Mouse (Mus musculus): ENCODE measurements around the gene Gmeb1. TPM values are rescaled to one million over a fixed set of nuclear protein-coding genes. Genes with fewer than 3 reads are reported as not detected.
A peak's percentile ranks its signal among the peaks of the same experiment; 100 is the strongest.
"Not testable (repeated sequence)": the region's sequence is repeated elsewhere in the genome, so short reads cannot be mapped to it uniquely, and the experiment has no call there.

Gene Gmeb1
- polyA plus RNA-seq, 1 experiment from 2014 or later, result 13.2 TPM

DNA sequence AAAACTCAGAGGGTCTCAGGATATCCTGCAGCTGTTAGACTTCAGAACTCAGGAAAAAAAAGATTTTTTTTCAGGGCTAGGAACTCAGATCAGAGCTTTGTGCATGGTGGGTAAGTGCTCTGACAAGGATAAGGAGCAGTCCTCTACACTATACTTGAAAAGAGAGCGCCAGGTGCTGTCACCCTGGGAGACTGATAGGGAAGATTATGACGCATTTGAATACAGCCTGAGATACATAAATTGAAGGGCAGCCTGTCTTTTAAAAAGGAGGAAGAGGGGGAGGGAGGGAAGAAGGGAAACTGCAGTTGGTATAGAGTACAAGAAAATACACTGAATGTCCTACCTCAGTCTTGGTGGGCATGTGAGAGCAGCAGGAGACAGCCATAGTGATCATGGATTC lies 7.8 kb downstream of the Gmeb1 start:
- H3K4me3 ChIP-seq (replicated peaks), result no peak overlapping the region
- H3K36me3 ChIP-seq (replicated peaks), result peaks cover 38% of the 10 kb centered on the region
- no peak overlapping the region for H3K4me2 ChIP-seq
- 28% methylated on average over 2 of the region's 2 CpGs for WGBS (ENCODE audit: insufficient replicate concordance)
- peaks cover 39% of the 10 kb centered on the region for H3K4me1 ChIP-seq (replicated peaks)
- H3K9me3 ChIP-seq (replicated peaks), result no peaks in the 10 kb centered on the region
- no peak overlapping the region for H3K9ac ChIP-seq
- peak; percentile 15; the same call in 1 of the 2 replicates for ATAC-seq (ENCODE audit: insufficient read depth)
- H3K27me3 ChIP-seq, result no peaks in the 10 kb centered on the region
- no peak overlapping the region for H3K27ac ChIP-seq (replicated peaks)

DNA sequence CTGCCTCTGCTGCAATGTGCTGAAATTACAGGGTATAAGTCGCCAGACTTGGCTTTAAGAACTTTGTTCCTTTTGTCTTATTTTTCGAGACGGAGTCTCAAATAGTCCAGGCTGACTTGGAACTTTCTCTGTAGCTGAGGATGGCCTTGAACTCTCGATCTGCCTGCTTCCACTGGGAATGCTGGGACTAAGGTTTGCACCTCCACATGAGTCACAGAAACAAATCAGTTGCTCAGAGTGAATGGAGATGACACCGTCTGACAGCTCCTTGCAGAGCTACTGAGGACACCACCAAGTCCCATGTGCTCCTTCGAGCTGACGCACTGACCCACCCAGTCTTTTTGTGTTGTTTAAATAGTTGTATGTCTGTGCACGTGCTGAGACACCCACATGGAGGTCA lies 8.3 kb downstream of the Gmeb1 start:
- ATAC-seq (ENCODE audit: insufficient read depth), result no peak
- no peak overlapping the region for H3K4me3 ChIP-seq (replicated peaks)
- H3K4me1 ChIP-seq (replicated peaks), result peaks cover 34% of the 10 kb centered on the region
- no peak overlapping the region for H3K27ac ChIP-seq (replicated peaks)
- peaks cover 40% of the 10 kb centered on the region for H3K36me3 ChIP-seq (replicated peaks)
- H3K4me2 ChIP-seq, result no peak overlapping the region
- no peaks in the 10 kb centered on the region for H3K27me3 ChIP-seq
- no peak overlapping the region for H3K9ac ChIP-seq
- 79% methylated on average over 8 of the region's 8 CpGs for WGBS (ENCODE audit: insufficient replicate concordance)
- H3K9me3 ChIP-seq (replicated peaks), result no peaks in the 10 kb centered on the region

DNA sequence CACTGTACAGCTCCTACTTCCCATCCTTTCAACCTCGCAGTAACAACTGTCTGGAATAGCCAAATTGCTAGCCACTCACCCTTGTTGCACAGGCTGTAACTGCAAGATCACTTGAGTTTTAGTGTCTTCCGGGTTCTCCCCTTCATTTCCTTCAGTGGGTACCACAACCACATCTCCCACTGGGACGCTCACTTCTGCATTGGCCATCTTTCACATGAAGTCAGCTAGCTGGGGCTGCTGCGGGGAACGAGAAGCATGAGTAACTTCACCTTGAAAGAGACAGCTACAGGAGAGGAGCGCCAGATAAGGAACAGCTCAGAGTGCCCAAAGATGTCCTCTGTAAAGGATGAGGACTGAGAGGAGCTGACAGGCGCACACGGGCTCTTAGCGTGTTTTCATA lies 9.8 kb downstream of the Gmeb1 start:
- Histone ChIP-seq H3K27me3 (no peaks in the 10 kb centered on the region), H3K4me3 (replicated peaks) (no peak overlapping the region), H3K4me2 (no peak overlapping the region), H3K27ac (replicated peaks) (no peak overlapping the region), H3K36me3 (replicated peaks) (peaks cover 50% of the 10 kb centered on the region), H3K9ac (no peak overlapping the region), H3K9me3 (replicated peaks) (no peaks in the 10 kb centered on the region), H3K4me1 (replicated peaks) (peaks cover 39% of the 10 kb centered on the region)
- 70% methylated on average over 9 of the region's 9 CpGs for WGBS (ENCODE audit: insufficient replicate concordance)
- ATAC-seq (ENCODE audit: insufficient read depth), result no peak

DNA sequence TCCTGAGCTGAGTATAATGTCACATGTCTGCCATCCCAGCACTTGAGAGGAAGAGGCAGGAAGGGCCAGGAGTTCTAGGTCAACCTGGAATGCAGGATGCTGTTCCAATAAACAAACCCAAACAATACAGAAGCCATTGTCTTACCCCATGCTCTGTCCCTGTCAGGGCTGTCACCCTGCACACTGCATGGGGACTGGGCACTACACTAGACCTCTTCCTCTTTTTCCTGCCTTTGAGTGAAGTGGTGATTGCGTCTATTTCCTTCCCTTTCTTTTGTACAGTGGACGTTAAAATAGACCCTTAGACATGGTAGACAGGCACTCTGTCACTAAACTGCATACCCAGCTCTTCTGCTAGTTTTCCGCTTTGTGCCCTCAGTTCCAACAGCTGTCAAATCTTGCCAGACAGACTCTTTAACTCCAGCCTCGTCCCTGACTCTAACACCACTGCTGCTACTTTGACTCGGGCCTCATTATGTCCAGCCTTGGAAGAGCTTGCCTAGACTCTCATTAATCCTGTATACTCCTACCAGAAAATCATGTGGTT lies 13.9 kb downstream of the Gmeb1 start:
- Histone ChIP-seq H3K4me2 (peak overlapping the region; percentile 3; the same call in 1 of the 2 replicates), H3K36me3 (replicated peaks) (peaks cover 85% of the 10 kb centered on the region), H3K27me3 (no peaks in the 10 kb centered on the region), H3K27ac (replicated peaks) (peak overlapping the region; percentile 45; the same call in 1 of the 2 replicates), H3K9ac (no peak overlapping the region), H3K4me1 (replicated peaks) (peaks cover 16% of the 10 kb centered on the region; the same call in 1 of the 2 replicates), H3K9me3 (replicated peaks) (no peaks in the 10 kb centered on the region), H3K4me3 (replicated peaks) (no peak overlapping the region)
- 49% methylated on average over 5 of the region's 5 CpGs for WGBS (ENCODE audit: insufficient replicate concordance)
- ATAC-seq (ENCODE audit: insufficient read depth), result peak; percentile 70

DNA sequence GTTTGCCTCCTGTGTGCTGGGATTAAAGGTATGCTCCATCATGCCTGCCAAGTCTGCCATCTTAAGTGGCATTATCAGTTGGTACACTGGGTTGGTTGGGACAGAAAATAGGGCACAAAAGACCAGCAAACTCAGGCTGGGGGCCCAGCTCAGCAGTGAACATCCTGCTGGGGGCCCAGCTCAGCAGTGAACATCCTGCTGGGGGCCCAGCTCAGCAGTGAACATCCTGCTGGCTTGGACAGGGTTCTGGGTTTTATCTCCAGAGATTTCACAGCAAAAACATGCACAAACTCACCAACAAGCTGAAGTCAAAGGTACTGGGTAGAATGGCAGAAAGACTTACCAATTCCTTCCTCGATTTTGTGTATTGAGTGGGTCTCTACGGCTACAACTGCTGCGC lies 15.8 kb downstream of the Gmeb1 start:
- Histone ChIP-seq H3K4me1 (replicated peaks) (peaks cover 27% of the 10 kb centered on the region), H3K36me3 (replicated peaks) (peaks cover 86% of the 10 kb centered on the region), H3K9ac (no peak overlapping the region), H3K4me3 (replicated peaks) (no peak overlapping the region), H3K27me3 (no peaks in the 10 kb centered on the region), H3K9me3 (replicated peaks) (no peaks in the 10 kb centered on the region), H3K27ac (replicated peaks) (no peak overlapping the region), H3K4me2 (no peak overlapping the region)
- WGBS (ENCODE audit: insufficient replicate concordance), result 55% methylated on average over 3 of the region's 3 CpGs
- no peak for ATAC-seq (ENCODE audit: insufficient read depth)

DNA sequence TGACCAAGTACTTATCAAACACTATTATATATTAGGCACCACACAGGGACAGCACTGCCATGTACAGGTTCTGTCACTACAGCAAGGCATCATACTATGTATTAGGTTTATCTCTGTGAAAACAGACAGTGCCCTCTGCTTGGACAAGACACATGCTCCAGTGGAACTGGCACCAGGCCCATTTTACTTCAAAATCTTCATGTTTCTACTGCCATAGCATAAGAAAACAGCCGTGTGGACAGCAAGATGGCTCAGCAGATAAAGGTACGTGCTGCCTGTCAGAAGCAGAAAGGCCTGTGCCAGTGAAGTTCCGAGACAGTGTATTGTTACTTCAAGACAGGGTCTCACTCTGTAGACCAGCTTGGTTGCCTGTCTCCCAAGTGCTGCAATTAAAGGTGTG lies 20.2 kb downstream of the Gmeb1 start:
- peak; percentile 77 for ATAC-seq (ENCODE audit: insufficient read depth)
- no peaks in the 10 kb centered on the region for H3K9me3 ChIP-seq (replicated peaks)
- peak overlapping the region; percentile 65 for H3K27ac ChIP-seq (replicated peaks)
- 0 out of 2 replicates have a peak overlapping the region, but pooled peaks have one; percentile 5 for H3K4me2 ChIP-seq
- H3K27me3 ChIP-seq, result no peaks in the 10 kb centered on the region
- H3K4me3 ChIP-seq (replicated peaks), result no peak overlapping the region
- peaks cover 83% of the 10 kb centered on the region for H3K36me3 ChIP-seq (replicated peaks)
- no peak overlapping the region for H3K9ac ChIP-seq
- 27% methylated on average over 3 of the region's 3 CpGs for WGBS (ENCODE audit: insufficient replicate concordance)
- H3K4me1 ChIP-seq (replicated peaks), result peaks cover 24% of the 10 kb centered on the region

DNA sequence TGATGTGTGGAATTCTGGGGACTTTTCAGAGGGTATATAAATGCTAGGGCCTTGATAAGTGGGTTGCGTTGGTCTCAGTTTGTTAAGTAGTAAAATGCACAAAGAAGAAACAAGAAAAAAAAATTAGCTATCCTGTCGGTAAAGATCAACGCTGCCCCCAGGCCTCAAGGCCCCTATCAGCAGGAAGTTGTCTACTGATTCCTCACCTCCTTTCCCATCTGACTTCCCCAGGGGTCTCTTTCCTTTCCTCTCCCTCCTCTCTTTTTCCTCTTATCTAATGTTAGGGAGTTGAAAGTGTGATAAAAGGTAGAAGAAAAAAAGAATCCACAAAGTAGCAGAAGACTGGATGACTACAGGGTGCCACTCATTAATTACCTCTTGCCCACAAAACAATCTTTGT lies 21.0 kb downstream of the Gmeb1 start:
- Histone ChIP-seq H3K4me3 (replicated peaks) (no peak overlapping the region), H3K27ac (replicated peaks) (no peak overlapping the region), H3K4me1 (replicated peaks) (peaks cover 24% of the 10 kb centered on the region), H3K27me3 (no peaks in the 10 kb centered on the region), H3K4me2 (no peak overlapping the region), H3K9me3 (replicated peaks) (no peaks in the 10 kb centered on the region), H3K36me3 (replicated peaks) (peaks cover 83% of the 10 kb centered on the region), H3K9ac (no peak overlapping the region)
- 32% methylated on average over 3 of the region's 3 CpGs for WGBS (ENCODE audit: insufficient replicate concordance)
- ATAC-seq (ENCODE audit: insufficient read depth), result no peak

DNA sequence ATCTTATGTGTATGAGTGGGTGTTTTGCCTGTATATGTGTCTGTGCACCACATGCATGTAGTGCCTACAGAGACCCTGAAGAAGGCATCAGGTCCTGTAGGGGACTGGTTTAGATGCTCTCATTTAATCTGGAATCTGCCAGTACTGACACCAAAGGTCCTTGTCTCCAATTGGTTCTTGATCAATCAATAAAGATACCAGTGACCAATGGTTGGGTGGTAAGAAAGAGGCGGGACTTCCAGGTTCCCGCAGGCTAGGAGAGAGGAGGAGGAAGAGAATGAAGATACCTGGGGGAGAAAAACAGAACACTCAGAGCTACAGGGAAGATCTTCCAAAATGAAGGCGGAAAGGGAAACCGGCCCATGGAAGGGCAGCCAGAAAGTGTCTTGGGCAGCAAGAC lies 23.0 kb downstream of the Gmeb1 start:
- Histone ChIP-seq H3K4me1 (replicated peaks) (peaks cover 24% of the 10 kb centered on the region), H3K9ac (no peak overlapping the region), H3K27ac (replicated peaks) (no peak overlapping the region), H3K9me3 (replicated peaks) (no peaks in the 10 kb centered on the region), H3K4me3 (replicated peaks) (no peak overlapping the region), H3K4me2 (no peak overlapping the region), H3K27me3 (no peaks in the 10 kb centered on the region), H3K36me3 (replicated peaks) (peaks cover 88% of the 10 kb centered on the region)
- 81% methylated on average over 4 of the region's 4 CpGs for WGBS (ENCODE audit: insufficient replicate concordance)
- ATAC-seq (ENCODE audit: insufficient read depth), result no peak

DNA sequence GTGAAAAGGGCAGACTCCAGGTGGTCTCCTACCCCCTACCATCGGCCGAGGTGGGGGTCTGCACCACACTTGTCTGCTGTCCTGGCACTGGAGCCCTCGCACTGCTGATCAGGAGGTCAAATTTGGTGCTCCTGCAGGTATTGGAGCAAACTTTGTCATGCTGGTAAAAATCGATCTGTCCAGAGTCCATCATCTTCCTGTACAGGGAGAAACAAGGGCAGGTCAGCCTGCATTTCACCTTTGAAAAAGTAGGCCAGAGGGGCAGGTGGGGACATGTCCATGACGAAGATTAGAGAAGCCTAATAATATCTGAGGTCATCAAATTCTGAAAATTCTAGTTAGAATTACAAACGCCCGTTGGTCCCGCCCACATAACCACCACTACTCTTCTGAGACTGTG lies 26.7 kb downstream of the Gmeb1 start:
- Histone ChIP-seq H3K9me3 (replicated peaks) (no peaks in the 10 kb centered on the region), H3K36me3 (replicated peaks) (peaks cover 91% of the 10 kb centered on the region), H3K4me3 (replicated peaks) (no peak overlapping the region), H3K27ac (replicated peaks) (no peak overlapping the region), H3K4me2 (no peak overlapping the region), H3K4me1 (replicated peaks) (peaks cover 10% of the 10 kb centered on the region; the same call in 1 of the 2 replicates), H3K27me3 (no peaks in the 10 kb centered on the region), H3K9ac (no peak overlapping the region)
- 75% methylated on average over 8 of the region's 8 CpGs for WGBS (ENCODE audit: insufficient replicate concordance)
- ATAC-seq (ENCODE audit: insufficient read depth), result no peak

DNA sequence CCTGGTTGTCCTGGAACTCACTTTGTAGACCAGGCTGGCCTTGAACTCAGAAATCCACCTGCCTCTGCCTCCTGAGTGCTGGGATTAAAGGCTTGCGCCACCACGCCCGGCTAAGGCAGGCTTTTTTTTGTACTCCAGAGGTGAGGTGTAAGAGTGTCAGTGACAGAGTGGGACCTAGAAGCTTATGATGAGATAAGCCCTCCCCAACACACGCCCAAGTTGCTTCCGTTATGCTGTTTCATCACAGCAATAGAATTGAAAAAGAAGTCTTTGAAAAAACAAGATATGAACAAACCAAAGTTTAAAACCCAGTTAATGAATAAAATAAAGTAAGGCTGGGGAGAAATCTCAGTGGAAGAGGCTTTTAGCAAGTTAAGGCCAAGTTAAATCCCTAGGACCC lies 31.0 kb downstream of the Gmeb1 start:
- ATAC-seq (ENCODE audit: insufficient read depth), result no peak
- Histone ChIP-seq H3K36me3 (replicated peaks) (peaks cover 96% of the 10 kb centered on the region), H3K27me3 (no peaks in the 10 kb centered on the region), H3K4me2 (no peak overlapping the region), H3K4me1 (replicated peaks) (peaks cover 10% of the 10 kb centered on the region; the same call in 1 of the 2 replicates), H3K9me3 (replicated peaks) (no peaks in the 10 kb centered on the region), H3K9ac (no peak overlapping the region), H3K27ac (replicated peaks) (no peak overlapping the region), H3K4me3 (replicated peaks) (no peak overlapping the region)
- WGBS (ENCODE audit: insufficient replicate concordance), result 50% methylated on average over 5 of the region's 5 CpGs

DNA sequence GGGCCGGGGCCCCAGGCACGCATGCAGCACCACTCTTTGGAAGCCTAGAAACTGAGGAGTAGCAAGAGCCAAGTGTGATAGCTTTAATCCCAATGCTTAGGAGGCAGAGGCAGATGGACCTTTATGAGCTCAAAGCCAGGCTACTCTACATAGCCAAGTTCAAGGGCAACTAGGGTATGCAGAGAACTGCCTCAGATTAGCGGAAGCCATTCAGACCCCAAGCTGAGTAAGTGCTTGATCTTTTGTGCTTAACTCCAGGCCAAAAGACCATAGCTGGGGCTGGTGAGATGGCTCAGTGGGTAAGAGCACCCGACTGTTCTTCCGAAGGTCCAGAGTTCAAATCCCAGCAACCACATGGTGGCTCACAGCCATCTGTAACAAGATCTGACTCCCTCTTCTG lies 39.4 kb downstream of the Gmeb1 start:
- WGBS (ENCODE audit: insufficient replicate concordance), result 80% methylated on average over 5 of the region's 5 CpGs
- not testable (repeated sequence) for H3K4me2 ChIP-seq; H3K9ac ChIP-seq; H3K27ac ChIP-seq (replicated peaks); ATAC-seq (ENCODE audit: insufficient read depth); H3K4me3 ChIP-seq (replicated peaks); H3K27me3 ChIP-seq; H3K4me1 ChIP-seq (replicated peaks); H3K9me3 ChIP-seq (replicated peaks)
- peaks cover 33% of the 10 kb centered on the region for H3K36me3 ChIP-seq (replicated peaks)

DNA sequence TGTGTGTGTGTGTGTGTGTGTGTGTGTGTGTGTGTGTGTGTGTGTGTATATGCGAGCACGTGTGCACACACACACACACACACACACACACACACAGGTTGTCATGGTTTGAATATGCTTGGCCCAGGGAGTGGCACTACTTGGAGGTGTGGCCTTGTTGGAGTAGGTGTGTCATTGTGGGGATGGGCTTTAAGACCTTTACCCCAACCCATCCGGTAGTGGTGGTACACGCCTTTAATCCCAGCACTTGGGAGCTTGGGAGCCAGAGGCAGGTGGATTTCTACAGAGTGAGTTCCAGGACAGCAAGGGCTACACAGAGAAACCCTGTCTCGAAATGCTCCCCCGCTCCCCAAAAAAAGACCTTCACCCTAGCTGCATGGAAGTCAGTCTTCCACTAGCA lies 43.0 kb downstream of the Gmeb1 start:
- not testable (repeated sequence) for H3K27me3 ChIP-seq; H3K9me3 ChIP-seq (replicated peaks); H3K36me3 ChIP-seq (replicated peaks); H3K27ac ChIP-seq (replicated peaks); H3K4me2 ChIP-seq; H3K4me3 ChIP-seq (replicated peaks); H3K9ac ChIP-seq; ATAC-seq (ENCODE audit: insufficient read depth)
- peaks cover 25% of the 10 kb centered on the region for H3K4me1 ChIP-seq (replicated peaks)
- 78% methylated on average over 6 of the region's 6 CpGs for WGBS (ENCODE audit: insufficient replicate concordance)

All from liver, embryonic 15.5 days (tissue).